Mouse (Mus musculus): ENCODE data around the gene Hdgfl1. TPM values are rescaled to one million over a fixed set of nuclear protein-coding genes. Genes with fewer than 3 reads are reported as not detected.

Hdgfl1 gene
- polyA plus RNA-seq, 2 experiments, result not detected

DNA sequence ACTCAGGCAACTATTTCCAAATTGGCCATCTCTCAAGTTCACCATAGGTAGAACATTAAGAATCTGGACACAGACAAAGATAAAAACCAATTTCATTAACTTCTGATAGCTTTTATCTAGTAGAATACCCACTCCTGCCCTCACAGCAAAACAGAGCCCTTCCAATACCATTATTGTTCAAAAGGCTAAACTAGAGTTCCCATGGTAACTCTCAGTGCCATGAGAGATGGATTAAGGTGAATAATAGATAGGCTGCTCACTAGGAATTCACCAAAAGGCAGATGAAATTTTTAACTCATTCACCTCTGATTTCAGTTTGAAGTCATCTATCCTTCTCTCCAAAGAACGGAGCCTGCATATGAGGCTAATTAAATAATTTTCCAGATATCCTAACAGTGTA lies 45.7 kb downstream of the Hdgfl1 start:
- WGBS (ENCODE audit: insufficient replicate concordance), result 49% methylated on average over 1 of the region's 1 CpGs
- no peak for TF ChIP-seq CTCF (IDR thresholded peaks at IDR 0.05; ENCODE audit: low read depth)
- TF ChIP-seq EP300 (IDR thresholded peaks at IDR 0.05; ENCODE audit: low read depth), result no peak
- Histone ChIP-seq H3K4me3 (ENCODE audit: insufficient read depth in 1 of 2, low read depth in 2 of 2, low read length in 2 of 2) (no peak overlapping the region), H3K4me2 (ENCODE audit: low read depth) (no peak overlapping the region), H3K27me3 (ENCODE audit: control insufficient read depth, insufficient read depth, low read length) (no peaks in the 10 kb centered on the region), H3K36me3 (replicated peaks; ENCODE audit: control insufficient read depth, insufficient read depth, low read depth) (no peaks in the 10 kb centered on the region), H3K4me1 (replicated peaks; ENCODE audit: control insufficient read depth in 2 of 2, insufficient read depth in 2 of 2, low read length in 1 of 2) (no peaks in the 10 kb centered on the region), H3K9me3 (ENCODE audit: control insufficient read depth, low read length) (no peaks in the 10 kb centered on the region), H3K27ac (no peak overlapping the region), H3K9ac (replicated peaks) (no peak overlapping the region)
- no peak for ATAC-seq (ENCODE audit: insufficient read depth)
- no peak for DNase-seq (ENCODE audit: low read depth in 3 of 3, low spot score in 3 of 3)

DNA sequence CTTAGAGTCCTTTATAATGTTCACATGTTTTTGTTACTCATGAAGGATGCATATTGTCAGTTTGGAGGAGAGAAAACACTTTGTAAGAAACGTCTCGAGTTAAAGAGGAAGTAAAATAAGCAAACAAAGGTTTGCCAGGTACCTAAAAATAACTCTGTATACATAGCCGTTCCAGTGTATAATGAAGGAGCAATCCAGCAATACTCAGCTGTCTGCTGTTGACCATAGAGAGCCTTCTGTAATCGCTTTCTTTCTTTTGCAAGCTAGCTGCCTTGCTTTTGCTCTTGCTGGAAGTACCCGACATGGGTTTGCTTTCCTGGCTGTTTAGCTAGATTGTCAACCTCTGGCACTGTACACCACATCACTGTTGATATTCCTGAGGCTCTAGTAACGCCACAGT lies 48.6 kb downstream of the Hdgfl1 start:
- H3K27me3 ChIP-seq (ENCODE audit: control insufficient read depth, insufficient read depth, low read length), result no peaks in the 10 kb centered on the region
- no peak overlapping the region for H3K27ac ChIP-seq
- DNase-seq (ENCODE audit: low read depth in 3 of 3, low spot score in 3 of 3) (no peak), ATAC-seq (ENCODE audit: insufficient read depth) (no peak)
- H3K36me3 ChIP-seq (replicated peaks; ENCODE audit: control insufficient read depth, insufficient read depth, low read depth), result no peaks in the 10 kb centered on the region
- no peak overlapping the region for H3K4me2 ChIP-seq (ENCODE audit: low read depth)
- TF ChIP-seq CTCF (IDR thresholded peaks at IDR 0.05; ENCODE audit: low read depth), result no peak
- TF ChIP-seq EP300 (IDR thresholded peaks at IDR 0.05; ENCODE audit: low read depth), result no peak
- WGBS (ENCODE audit: insufficient replicate concordance), result 19% methylated on average over 6 of the region's 6 CpGs
- H3K9ac ChIP-seq (replicated peaks), result no peak overlapping the region
- H3K4me1 ChIP-seq (replicated peaks; ENCODE audit: control insufficient read depth in 2 of 2, insufficient read depth in 2 of 2, low read length in 1 of 2), result no peaks in the 10 kb centered on the region
- H3K4me3 ChIP-seq (ENCODE audit: insufficient read depth in 1 of 2, low read depth in 2 of 2, low read length in 2 of 2), result no peak overlapping the region
- H3K9me3 ChIP-seq (ENCODE audit: control insufficient read depth, low read length), result no peaks in the 10 kb centered on the region

DNA sequence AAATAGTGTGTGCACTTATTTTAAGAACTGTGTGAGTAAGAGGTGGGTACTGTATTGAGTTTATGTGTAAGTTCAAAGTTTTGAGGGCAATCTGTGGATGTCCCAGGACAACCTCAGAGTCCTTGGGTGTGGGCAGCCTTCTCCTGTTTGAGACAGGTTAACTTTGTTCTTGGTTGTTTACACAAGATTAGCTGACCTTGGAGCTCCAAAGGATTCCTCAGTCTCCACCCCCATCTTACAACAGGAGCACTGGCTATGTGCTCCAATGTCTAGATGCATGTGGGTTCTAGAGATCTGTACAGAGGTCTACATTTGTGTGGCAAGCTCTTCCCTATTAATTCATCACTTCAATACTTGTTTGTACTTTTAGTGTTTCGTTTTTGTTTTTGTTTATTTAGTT lies 49.0 kb downstream of the Hdgfl1 start:
- H3K36me3 ChIP-seq (replicated peaks; ENCODE audit: control insufficient read depth, insufficient read depth, low read depth), result no peaks in the 10 kb centered on the region
- ATAC-seq (ENCODE audit: insufficient read depth), result no peak
- H3K27me3 ChIP-seq (ENCODE audit: control insufficient read depth, insufficient read depth, low read length), result no peaks in the 10 kb centered on the region
- no peak overlapping the region for H3K4me2 ChIP-seq (ENCODE audit: low read depth)
- H3K9me3 ChIP-seq (ENCODE audit: control insufficient read depth, low read length), result no peaks in the 10 kb centered on the region
- no peak overlapping the region for H3K9ac ChIP-seq (replicated peaks)
- H3K27ac ChIP-seq, result no peak overlapping the region
- H3K4me1 ChIP-seq (replicated peaks; ENCODE audit: control insufficient read depth in 2 of 2, insufficient read depth in 2 of 2, low read length in 1 of 2), result no peaks in the 10 kb centered on the region
- TF ChIP-seq EP300 (IDR thresholded peaks at IDR 0.05; ENCODE audit: low read depth), result no peak
- TF ChIP-seq CTCF (IDR thresholded peaks at IDR 0.05; ENCODE audit: low read depth), result no peak
- no peak for DNase-seq (ENCODE audit: low read depth in 3 of 3, low spot score in 3 of 3)
- 32% methylated on average over 1 of the region's 1 CpGs for WGBS (ENCODE audit: insufficient replicate concordance)
- H3K4me3 ChIP-seq (ENCODE audit: insufficient read depth in 1 of 2, low read depth in 2 of 2, low read length in 2 of 2), result no peak overlapping the region

DNA sequence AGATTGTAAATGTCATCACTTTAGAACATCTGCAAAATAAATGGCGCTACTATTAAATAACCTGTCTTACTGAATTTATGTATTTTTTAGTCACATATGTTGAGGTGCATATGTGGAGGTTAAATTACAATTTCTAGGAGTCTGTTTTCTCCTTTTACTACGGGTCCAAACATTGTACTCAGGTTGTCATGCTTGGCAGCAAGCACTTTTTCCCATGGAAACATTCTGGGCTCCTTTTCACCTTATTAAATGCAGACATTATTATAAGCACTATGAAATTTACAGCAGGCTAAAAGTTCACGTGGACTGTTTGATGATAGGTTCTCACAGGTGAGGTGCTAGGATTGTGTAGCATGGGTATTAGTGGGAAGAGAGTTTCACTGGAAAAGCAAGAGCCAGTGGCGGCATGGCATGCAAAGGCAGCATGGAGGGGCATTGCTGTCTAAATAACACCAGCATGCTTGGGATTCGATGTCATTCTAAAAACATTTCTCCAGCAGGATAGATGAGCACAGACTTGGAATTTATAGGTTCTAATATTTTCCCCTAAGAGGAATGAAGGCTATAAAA lies 50.7 kb downstream of the Hdgfl1 start:
- TF ChIP-seq CTCF (IDR thresholded peaks at IDR 0.05; ENCODE audit: low read depth) (no peak), EP300 (IDR thresholded peaks at IDR 0.05; ENCODE audit: low read depth) (no peak)
- Histone ChIP-seq H3K4me1 (replicated peaks; ENCODE audit: control insufficient read depth in 2 of 2, insufficient read depth in 2 of 2, low read length in 1 of 2) (no peaks in the 10 kb centered on the region), H3K9ac (replicated peaks) (no peak overlapping the region), H3K36me3 (replicated peaks; ENCODE audit: control insufficient read depth, insufficient read depth, low read depth) (no peaks in the 10 kb centered on the region), H3K27ac (no peak overlapping the region), H3K4me3 (ENCODE audit: insufficient read depth in 1 of 2, low read depth in 2 of 2, low read length in 2 of 2) (no peak overlapping the region), H3K27me3 (ENCODE audit: control insufficient read depth, insufficient read depth, low read length) (no peaks in the 10 kb centered on the region), H3K9me3 (ENCODE audit: control insufficient read depth, low read length) (no peaks in the 10 kb centered on the region), H3K4me2 (ENCODE audit: low read depth) (no peak overlapping the region)
- WGBS (ENCODE audit: insufficient replicate concordance), result 50% methylated on average over 5 of the region's 5 CpGs
- DNase-seq (ENCODE audit: low read depth in 3 of 3, low spot score in 3 of 3) (no peak), ATAC-seq (ENCODE audit: insufficient read depth) (no peak)

All from liver, embryonic 14.5 days (tissue).